Mouse (Mus musculus) liver, embryonic 15.5 days (tissue): ENCODE measurements around the gene Sparc. TPM values are rescaled to one million over a fixed set of nuclear protein-coding genes. Genes with fewer than 3 reads are reported as not detected.

Source experiments
- ATAC-seq: fragments of 200-750 bp; cut with Nextera tagmentation; 2 replicates; pipeline ENCODE4 v1.8.0; 2017; ENCODE audit warnings: moderate number of reproducible peaks, mild to moderate bottlenecking, moderate library complexity; ENCODE audit not compliant: insufficient read depth
- H3K27ac ChIP-seq: fragments of 300-500 bp; sonication (generic); replicated peaks from 2 replicates; pipeline ENCODE4 v1.5.1; 2015; ENCODE audit warnings: mild to moderate bottlenecking, inconsistent platforms
- H3K27me3 ChIP-seq: fragments of 300-500 bp; sonication (generic); 2 replicates; pipeline ENCODE4 v1.6.1; 2015; ENCODE audit warnings: mild to moderate bottlenecking, inconsistent platforms
- H3K36me3 ChIP-seq: fragments of 300-500 bp; sonication (generic); replicated peaks from 2 replicates; pipeline ENCODE4 v1.6.1; 2015; ENCODE audit warnings: moderate library complexity, mild to moderate bottlenecking, inconsistent platforms
- H3K4me1 ChIP-seq: fragments of 300-500 bp; sonication (generic); replicated peaks from 2 replicates; pipeline ENCODE4 v1.6.1; 2015; ENCODE audit warnings: inconsistent platforms
- H3K4me2 ChIP-seq: fragments of 300-500 bp; sonication (generic); 2 replicates; pipeline ENCODE4 v1.6.1; 2015; ENCODE audit warnings: moderate library complexity, mild to moderate bottlenecking, inconsistent platforms
- H3K4me3 ChIP-seq: fragments of 300-500 bp; sonication (generic); replicated peaks from 2 replicates; pipeline ENCODE4 v1.5.1; 2015; ENCODE audit warnings: mild to moderate bottlenecking, inconsistent platforms
- H3K9ac ChIP-seq: fragments of 300-500 bp; sonication (generic); 2 replicates; pipeline ENCODE4 v1.6.1; 2015; ENCODE audit warnings: moderate library complexity, mild to moderate bottlenecking, inconsistent platforms
- H3K9me3 ChIP-seq: fragments of 300-500 bp; sonication (generic); replicated peaks from 2 replicates; pipeline ENCODE4 v1.6.1; 2016; ENCODE audit warnings: inconsistent platforms
- WGBS: fragments of 180-500 bp; shearing (Covaris S2); methylation state at CpG from one replicate; pipeline ENCODE4 v1.1.7; 2015; ENCODE audit warnings: mixed read lengths; ENCODE audit not compliant: insufficient replicate concordance; 5-methylcytosine and 5-hydroxymethylcytosine counted together
- polyA plus RNA-seq: library from polyadenylated mRNA; unstranded; fragments of >200 nt; fragmentation: Nextera tagmentation; extraction: Ambion mirVana; gene quantifications from 2 replicates; pipeline ENCODE4 v1.2.1, GENCODE M21; 2015

Gene Sparc
- polyA plus RNA-seq, 1 experiment from 2014 or later = 154 TPM

DNA sequence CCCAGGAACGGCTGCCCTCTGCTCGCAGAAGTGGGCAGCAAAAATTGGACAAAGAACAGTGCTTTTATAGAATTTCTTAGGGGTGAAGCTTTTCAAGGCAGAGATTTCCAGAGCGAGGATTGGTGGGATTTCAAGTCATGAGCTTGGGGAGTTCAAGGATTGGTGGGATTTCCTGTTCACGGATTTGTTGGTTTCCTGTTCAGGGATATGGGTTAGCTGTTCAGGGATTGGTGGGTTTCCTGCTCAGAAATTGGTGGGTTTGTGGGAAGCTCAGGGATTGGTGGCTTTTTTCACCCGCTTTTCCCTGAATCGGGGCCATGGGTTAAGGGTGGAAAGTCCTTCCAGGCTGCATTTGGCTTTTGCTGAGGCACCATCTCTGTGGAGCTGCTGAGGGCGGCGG lies 35.4 kb downstream of the Sparc start:
- WGBS = 31% methylated on average over 8 of the region's 8 CpGs
- no peak for ATAC-seq

GRCm38 (mm10) chr11:55386424-55387063 lies 36.4 kb downstream of the Sparc start:
- Histone ChIP-seq H3K9me3 (no peaks in the 10 kb centered on the region), H3K27me3 (peaks cover 16% of the 10 kb centered on the region), H3K36me3 (no peaks in the 10 kb centered on the region), H3K4me3 (no peak overlapping the region), H3K4me2 (no peak overlapping the region), H3K27ac (no peak overlapping the region), H3K9ac (no peak overlapping the region), H3K4me1 (no peaks in the 10 kb centered on the region)
- WGBS = 12% methylated on average over 11 of the region's 11 CpGs
- no peak for ATAC-seq

More for the DNA sequence above, 35.4 kb downstream of the Sparc start:
- H3K4me2 ChIP-seq = no peak overlapping the region
- H3K27ac ChIP-seq = no peak overlapping the region
- no peak overlapping the region for H3K9ac ChIP-seq
- no peaks in the 10 kb centered on the region for H3K36me3 ChIP-seq
- H3K4me1 ChIP-seq = no peaks in the 10 kb centered on the region
- peaks cover 16% of the 10 kb centered on the region for H3K27me3 ChIP-seq
- no peaks in the 10 kb centered on the region for H3K9me3 ChIP-seq
- no peak overlapping the region for H3K4me3 ChIP-seq

DNA sequence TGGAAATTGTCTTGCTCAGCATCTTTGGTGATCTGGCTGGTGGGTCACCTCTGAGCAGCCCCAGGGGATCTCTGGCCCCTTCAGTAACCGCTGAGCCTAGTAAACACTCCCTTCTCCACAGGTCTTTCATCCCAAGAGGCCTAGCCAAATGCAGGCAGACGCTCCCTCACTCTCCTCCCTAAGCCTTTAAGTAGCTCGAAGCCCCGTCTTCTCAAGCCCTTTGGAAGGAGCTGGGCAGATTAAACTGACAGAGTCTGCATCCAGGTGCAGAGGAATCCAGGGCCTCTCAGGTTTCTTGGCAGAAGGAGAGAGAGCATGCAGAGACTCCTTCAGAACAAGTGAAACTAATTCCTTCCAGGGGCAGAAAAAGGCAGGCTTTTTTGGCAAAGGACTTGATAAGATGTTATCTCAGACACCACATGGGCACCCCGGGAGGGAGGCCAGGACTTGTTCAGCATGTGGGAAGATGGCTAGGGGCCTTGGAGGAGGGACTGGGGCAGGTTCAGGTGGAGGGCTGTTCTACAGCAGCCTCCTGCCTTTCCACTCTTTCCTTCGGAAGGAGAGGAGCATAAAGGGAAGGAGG lies 39.4 kb downstream of the Sparc start:
- no peak for ATAC-seq

GRCm38 (mm10) chr11:55380908-55381307 lies 42.1 kb downstream of the Sparc start:
- H3K9ac ChIP-seq = no peak overlapping the region

More for the DNA sequence above, 39.4 kb downstream of the Sparc start:
- H3K4me1 ChIP-seq = no peaks in the 10 kb centered on the region
- H3K36me3 ChIP-seq = no peaks in the 10 kb centered on the region
- WGBS = 31% methylated on average over 6 of the region's 6 CpGs
- no peak overlapping the region for H3K9ac ChIP-seq
- H3K27me3 ChIP-seq = peaks cover 16% of the 10 kb centered on the region
- H3K9me3 ChIP-seq = no peaks in the 10 kb centered on the region
- H3K4me2 ChIP-seq = no peak overlapping the region
- no peak overlapping the region for H3K27ac ChIP-seq
- H3K4me3 ChIP-seq = no peak overlapping the region

DNA sequence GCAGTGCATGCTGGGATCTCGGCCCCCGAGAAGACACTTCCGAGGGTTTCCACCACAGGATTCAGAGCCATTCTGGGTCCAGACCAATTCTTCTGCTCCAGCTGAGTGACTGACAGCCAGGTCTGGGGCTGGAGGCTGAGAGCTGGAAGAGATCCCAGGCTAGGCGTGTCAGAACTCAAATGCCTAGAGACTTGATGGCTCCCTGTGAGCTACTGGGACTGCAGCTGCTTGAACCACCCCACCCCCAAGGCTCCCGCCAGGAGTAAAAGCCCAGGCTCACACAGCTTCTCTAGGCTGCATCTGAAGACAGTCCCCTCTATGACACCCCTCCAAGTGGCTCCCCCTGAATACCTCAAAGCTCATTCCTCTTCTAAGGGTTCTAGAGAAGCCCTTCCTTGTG lies 44.6 kb downstream of the Sparc start:
- Histone ChIP-seq H3K9ac (no peak overlapping the region), H3K4me1 (no peaks in the 10 kb centered on the region), H3K4me3 (no peak overlapping the region), H3K4me2 (no peak overlapping the region), H3K27me3 (no peaks in the 10 kb centered on the region), H3K36me3 (no peaks in the 10 kb centered on the region), H3K27ac (no peak overlapping the region), H3K9me3 (no peaks in the 10 kb centered on the region)
- 45% methylated on average over 5 of the region's 5 CpGs for WGBS
- no peak for ATAC-seq

More at GRCm38 (mm10) chr11:55380908-55381307, 42.1 kb downstream of the Sparc start:
- H3K4me1 ChIP-seq = no peaks in the 10 kb centered on the region
- ATAC-seq = no peak
- H3K36me3 ChIP-seq = no peaks in the 10 kb centered on the region
- no peaks in the 10 kb centered on the region for H3K27me3 ChIP-seq
- H3K4me2 ChIP-seq = no peak overlapping the region
- no peak overlapping the region for H3K27ac ChIP-seq
- 52% methylated on average over 6 of the region's 6 CpGs for WGBS
- no peaks in the 10 kb centered on the region for H3K9me3 ChIP-seq
- H3K4me3 ChIP-seq = no peak overlapping the region

DNA sequence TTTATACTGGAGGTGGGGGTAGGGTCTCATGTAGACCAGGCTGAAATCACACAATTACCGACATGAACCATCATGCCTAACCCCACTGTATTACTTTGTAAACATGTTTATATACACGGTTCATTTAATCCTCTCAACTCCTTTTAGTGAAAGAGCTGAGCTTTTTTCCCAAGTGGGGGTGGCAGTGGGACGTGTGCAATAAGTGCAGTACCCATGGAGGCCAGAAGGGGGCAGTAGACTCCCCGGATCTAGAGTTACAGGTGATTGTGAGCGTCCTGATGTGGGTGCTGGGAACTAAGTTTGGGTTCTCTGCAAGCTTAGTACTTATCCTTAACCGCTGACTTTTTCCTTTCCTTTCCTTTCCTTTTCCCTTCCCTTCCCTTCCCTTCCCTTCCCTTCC lies 49.1 kb downstream of the Sparc start:
- Histone ChIP-seq H3K4me2 (no peak overlapping the region), H3K27me3 (no peaks in the 10 kb centered on the region), H3K9me3 (no peaks in the 10 kb centered on the region), H3K9ac (no peak overlapping the region), H3K36me3 (no peaks in the 10 kb centered on the region), H3K4me1 (no peaks in the 10 kb centered on the region), H3K27ac (no peak overlapping the region), H3K4me3 (no peak overlapping the region)
- ATAC-seq = no peak
- 38% methylated on average over 6 of the region's 6 CpGs for WGBS

- Histone ChIP-seq H3K9me3 (no peaks in the 10 kb centered on the region), H3K4me2 (no peak overlapping the region), H3K4me3 (no peak overlapping the region), H3K4me1 (no peaks in the 10 kb centered on the region), H3K27me3 (no peaks in the 10 kb centered on the region), H3K9ac (no peak overlapping the region), H3K27ac (no peak overlapping the region), H3K36me3 (no peaks in the 10 kb centered on the region)
- no peak for ATAC-seq
- WGBS = 57% methylated on average over 12 of the region's 12 CpGs
Measured at GRCm38 (mm10) chr11:55373373-55373772, 49.6 kb downstream of the Sparc start.

- H3K9ac ChIP-seq = no peak overlapping the region
- ATAC-seq = no peak
- 45% methylated on average over 6 of the region's 6 CpGs for WGBS
- no peak overlapping the region for H3K4me3 ChIP-seq
- no peaks in the 10 kb centered on the region for H3K4me1 ChIP-seq
- no peaks in the 10 kb centered on the region for H3K27me3 ChIP-seq
- no peak overlapping the region for H3K27ac ChIP-seq
- H3K36me3 ChIP-seq = no peaks in the 10 kb centered on the region
- H3K9me3 ChIP-seq = no peaks in the 10 kb centered on the region
- H3K4me2 ChIP-seq = no peak overlapping the region
Measured at GRCm38 (mm10) chr11:55372001-55372400, 51.0 kb downstream of the Sparc start.

DNA sequence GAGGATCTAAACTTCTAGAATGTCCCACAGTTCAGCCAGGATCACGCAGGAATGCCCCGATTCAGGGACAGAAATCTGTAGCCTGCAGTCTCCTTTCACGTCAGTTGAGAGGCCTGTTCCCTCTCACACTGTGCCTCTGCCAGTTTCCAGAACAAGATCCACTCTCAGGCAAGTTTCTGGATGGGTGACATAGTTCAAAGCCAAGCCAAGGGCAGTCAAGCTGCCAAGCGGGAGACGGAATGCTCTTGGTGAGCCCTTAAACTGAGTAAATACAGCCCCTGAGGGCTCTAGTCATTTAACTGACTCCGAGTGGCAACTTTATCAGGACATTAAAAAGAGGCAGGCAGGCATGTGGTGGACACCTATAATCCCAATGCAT lies 53.9 kb downstream of the Sparc start:
- Histone ChIP-seq H3K27me3 (no peaks in the 10 kb centered on the region), H3K36me3 (no peaks in the 10 kb centered on the region), H3K4me1 (no peaks in the 10 kb centered on the region), H3K9me3 (no peaks in the 10 kb centered on the region), H3K9ac (no peak overlapping the region), H3K4me2 (no peak overlapping the region), H3K27ac (no peak overlapping the region), H3K4me3 (no peak overlapping the region)
- 54% methylated on average over 6 of the region's 6 CpGs for WGBS
- no peak for ATAC-seq

DNA sequence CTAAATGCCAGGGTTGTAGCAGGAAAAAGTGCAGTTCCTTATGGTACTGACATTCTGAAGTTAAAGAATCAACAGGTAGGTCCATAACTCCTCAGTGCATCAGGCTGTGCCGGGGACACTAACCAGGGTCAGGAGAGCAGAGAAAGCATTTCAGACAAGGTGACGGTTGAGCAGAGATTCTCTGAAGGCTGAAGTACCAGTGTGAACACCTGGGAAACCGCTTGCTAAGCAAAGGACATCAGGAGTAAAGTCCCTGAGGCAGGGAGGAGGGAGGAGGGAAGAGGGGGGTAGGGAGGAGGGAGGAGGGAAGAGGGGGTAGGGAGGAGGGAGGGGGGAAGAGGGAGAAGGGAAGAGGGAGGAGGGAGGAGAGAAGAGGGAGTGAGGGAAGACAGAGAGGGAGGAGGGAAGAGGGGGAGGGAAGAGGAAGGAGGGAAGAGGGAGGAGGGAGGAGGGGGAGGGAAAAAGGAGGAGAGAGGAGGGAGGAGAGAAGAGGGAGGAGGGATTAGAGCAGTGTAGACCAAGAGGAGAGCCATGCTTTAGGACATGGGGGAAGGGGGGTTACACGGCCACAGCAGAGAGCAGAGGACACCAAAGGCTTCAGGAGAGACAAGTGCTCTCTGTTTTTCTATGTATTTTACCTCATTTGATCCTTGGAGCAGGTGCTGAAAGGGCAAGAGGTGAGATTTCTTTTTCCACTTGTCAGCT lies 54.4 kb downstream of the Sparc start:
- H3K4me1 ChIP-seq = no peaks in the 10 kb centered on the region
- WGBS = 57% methylated on average over 4 of the region's 4 CpGs
- H3K9me3 ChIP-seq = no peaks in the 10 kb centered on the region
- H3K4me2 ChIP-seq = no peak overlapping the region
- H3K4me3 ChIP-seq = no peak overlapping the region
- no peaks in the 10 kb centered on the region for H3K27me3 ChIP-seq
- H3K27ac ChIP-seq = no peak overlapping the region
- no peaks in the 10 kb centered on the region for H3K36me3 ChIP-seq
- ATAC-seq = no peak
- H3K9ac ChIP-seq = no peak overlapping the region

DNA sequence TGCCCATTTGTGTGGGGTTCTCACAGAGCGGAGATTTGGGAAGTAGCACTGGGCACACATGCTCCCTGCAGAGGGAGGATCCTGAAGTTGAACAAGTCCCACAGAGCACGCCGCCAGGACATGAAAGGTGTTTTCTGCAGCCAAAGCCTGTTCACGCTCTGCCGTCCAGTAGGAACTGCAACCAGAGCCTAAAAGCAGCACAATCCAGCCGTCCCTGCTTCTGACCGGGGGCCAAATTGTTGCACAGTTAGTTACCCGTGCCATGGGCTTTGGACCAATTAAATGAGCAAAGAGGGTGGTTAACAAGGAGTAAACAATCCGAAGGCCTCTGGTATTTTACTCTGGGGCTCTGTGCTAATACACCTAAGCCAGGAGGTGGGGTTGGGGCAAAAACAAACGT lies 55.2 kb downstream of the Sparc start:
- H3K9me3 ChIP-seq = no peaks in the 10 kb centered on the region
- no peaks in the 10 kb centered on the region for H3K27me3 ChIP-seq
- H3K4me3 ChIP-seq = no peak overlapping the region
- 62% methylated on average over 10 of the region's 10 CpGs for WGBS
- H3K4me2 ChIP-seq = no peak overlapping the region
- H3K27ac ChIP-seq = no peak overlapping the region
- no peaks in the 10 kb centered on the region for H3K36me3 ChIP-seq
- no peak for ATAC-seq
- no peak overlapping the region for H3K9ac ChIP-seq
- no peaks in the 10 kb centered on the region for H3K4me1 ChIP-seq
